Mouse (Mus musculus) cerebellum, postnatal 36 days (tissue): ENCODE measurements around the gene Ctsl.

Source experiments
- DNase-seq, 2 experiments: peaks; one replicate each; pipeline ENCODE4 v3.0.0; 2021 to 2022; ENCODE audit warnings: mixed read lengths in 2 of 2

The Ctsl gene

GRCm38 (mm10) chr13:64311266-64311665 lies 59.4 kb downstream of the Ctsl start:
- no peak for DNase-seq

GRCm38 (mm10) chr13:64310585-64310984 lies 60.1 kb downstream of the Ctsl start:
- DNase-seq = no peak

DNA sequence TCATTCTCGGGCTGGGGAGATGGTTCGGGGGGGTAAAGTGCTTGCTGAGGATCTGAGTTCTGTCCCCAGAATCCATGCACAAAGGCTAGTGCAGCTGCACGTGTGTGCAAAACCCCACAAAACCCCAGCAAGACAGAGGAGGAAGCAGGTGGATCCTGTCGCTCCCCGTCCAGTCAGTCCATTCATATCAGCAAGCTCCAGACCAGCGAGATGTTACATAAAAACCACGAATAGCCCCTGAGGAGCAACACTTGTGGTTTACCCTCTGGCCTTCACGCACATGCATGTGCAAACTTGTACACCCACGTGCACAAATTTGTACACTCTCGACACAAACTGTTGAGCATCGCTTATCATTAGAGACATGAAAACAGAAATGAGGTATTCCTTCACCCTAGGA lies 60.8 kb downstream of the Ctsl start:
- DNase-seq = no peak
